Mouse (Mus musculus) spleen, adult 10 weeks (tissue): ENCODE results near the gene Hdlbp. TPM values are rescaled to one million over a fixed set of nuclear protein-coding genes. Genes with fewer than 3 reads are reported as not detected.

ENCODE experiments used
- polyA plus RNA-seq: library from polyadenylated mRNA; stranded (reverse); fragments of 350-450 nt; fragmentation: Illumina TruSeq; extraction: RNeasy Lipid Tissue Mini Kit (QIAGEN cat#74804); gene quantifications from one replicate; pipeline ENCODE4 v1.2.3, GENCODE M21; 2015; ENCODE audit warnings: low replicate concordance; ENCODE audit not compliant: insufficient read depth

Hdlbp gene
- 104 TPM for polyA plus RNA-seq

DNA sequence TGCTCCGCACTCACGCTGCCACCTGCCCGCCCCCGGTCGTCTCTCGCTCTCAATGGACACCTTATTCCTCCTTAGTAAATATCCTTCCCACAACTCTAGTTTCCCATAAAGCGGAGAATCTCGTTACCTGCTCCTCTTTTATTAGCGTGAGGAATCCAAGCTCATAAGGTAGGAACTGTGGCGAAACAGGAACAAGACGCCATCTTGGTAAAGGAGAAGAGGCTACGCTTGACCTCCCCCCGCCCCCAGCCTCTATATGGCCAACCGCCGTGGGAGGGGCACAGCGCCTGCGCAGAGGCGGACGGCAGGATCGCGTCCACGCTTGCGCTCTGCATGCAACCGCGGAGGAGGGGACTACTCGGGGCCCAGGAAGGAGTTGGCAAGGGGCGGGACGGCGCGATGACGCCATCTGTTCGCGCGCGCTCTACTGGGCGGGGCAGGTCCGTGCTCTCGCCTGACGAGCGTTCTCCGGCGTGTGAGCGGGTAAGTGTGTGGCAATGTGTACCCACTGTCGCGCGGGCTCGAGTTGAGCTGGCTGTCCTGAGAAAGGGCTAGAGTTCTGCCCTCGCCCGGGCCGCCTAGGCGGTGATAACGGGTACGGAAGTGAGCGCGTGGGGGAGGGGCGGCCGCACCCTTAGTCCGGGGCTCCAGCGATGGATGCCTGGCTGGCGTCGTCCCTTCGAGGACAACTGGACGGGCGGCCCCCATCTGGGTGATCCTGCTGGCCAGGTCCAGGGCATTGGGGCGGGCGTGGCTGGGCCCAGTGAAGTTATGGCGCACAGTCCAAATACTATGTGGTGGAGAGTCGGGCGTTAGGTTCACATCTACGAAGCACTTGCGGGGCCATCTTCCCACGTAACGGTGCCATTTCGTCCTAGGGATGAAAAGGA, at the start of gene Hdlbp:
Gene Hdlbp, minus strand, starts transcription at position 230 of the 890 bp plus-strand sequence.

DNA sequence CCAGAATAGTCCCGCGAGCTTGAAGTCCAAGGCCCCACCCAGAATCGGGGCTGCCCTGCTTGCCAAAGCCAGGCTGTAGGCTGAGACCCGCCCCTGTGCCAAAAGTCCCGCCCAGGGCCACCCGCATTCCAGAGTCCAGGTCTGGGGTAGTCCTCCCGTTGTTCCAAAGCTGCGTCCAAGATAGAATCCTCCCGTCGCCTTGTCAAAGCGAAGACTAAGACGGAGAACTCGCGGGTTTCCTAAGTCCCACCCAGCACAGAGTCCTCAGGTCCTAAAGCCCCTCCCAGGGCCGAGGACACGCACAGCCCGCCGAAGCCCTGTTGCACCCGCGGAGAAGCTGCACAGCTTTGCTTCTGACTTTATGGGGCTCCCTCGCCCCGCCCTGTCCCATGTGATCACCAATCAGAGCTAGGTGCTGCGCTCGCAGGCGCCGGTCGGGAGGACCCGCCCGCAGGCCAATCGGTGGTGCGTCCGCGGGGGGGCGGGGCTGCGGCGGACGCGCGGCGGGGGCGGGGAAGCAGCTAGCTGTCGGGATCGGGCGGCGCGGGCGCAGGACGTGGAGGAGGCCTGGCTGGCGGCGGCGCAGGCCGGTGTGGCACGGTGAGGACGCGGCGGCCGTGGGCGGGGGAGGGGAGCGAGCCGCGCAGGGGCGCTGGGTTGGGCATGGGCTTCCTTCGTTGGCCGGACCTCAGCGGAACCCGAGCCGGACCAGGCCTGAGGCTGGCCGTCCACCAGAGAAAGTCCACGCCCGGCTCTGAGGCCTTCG, 33.2 kb upstream of the Hdlbp start, which contains the start of gene Farp2:
Gene Farp2, plus strand, starts transcription at position 495 of the 766 bp plus-strand sequence.

DNA sequence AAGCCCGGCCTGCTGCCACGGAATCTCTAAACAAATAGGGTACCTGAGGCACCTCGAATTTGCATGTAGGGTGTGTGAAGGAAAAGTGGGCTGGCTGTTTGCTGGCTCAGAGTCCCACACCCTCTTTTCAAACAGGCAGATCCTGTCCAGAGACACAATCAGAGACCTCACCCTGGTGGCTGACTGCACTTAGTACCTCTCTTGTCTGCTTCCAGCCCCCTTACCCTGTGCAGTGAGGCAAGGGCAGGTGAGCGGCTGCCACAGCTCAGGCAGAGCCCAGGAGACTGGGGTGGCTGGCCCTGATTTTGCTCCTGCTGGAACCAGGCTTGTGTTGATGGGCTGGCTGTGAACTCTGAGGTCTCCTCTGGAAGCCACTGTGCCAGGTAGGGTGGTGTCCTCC, 105.0 kb downstream of the Hdlbp start, which contains the start of gene Ano7:
Gene Ano7, plus strand, starts transcription at position 266 of the 400 bp plus-strand sequence.

Other genes starting within 250 kb of the Hdlbp start
- gene Sned1, start 243.0 kb downstream of the Hdlbp start, polyA plus RNA-seq, result 35.9 TPM
- 21.9 TPM for gene Mterf4, start 172.9 kb downstream of the Hdlbp start, polyA plus RNA-seq
- gene Ppp1r7, start 136.0 kb downstream of the Hdlbp start, polyA plus RNA-seq, result 33.8 TPM
- 2.4 TPM for gene Pask, start 135.3 kb downstream of the Hdlbp start, polyA plus RNA-seq
- gene Ano7, start 104.9 kb downstream of the Hdlbp start, polyA plus RNA-seq, result 1.3 TPM
- 3.4 TPM for gene Farp2, start 33.3 kb upstream of the Hdlbp start, polyA plus RNA-seq
- gene Stk25, start 179.8 kb upstream of the Hdlbp start, polyA plus RNA-seq, result 93.9 TPM
- gene Bok, start 206.8 kb upstream of the Hdlbp start, polyA plus RNA-seq, result 8.8 TPM